Mouse (Mus musculus): Measurements from ENCODE around the gene Rxfp2. TPM values are rescaled to one million over a fixed set of nuclear protein-coding genes. Genes with fewer than 3 reads are reported as not detected.

Gene Rxfp2
- polyA plus RNA-seq, 1 experiment from 2014 or later: 0.37 TPM

GRCm38 (mm10) chr5:150016861-150017260 is 1.6 kb upstream of the Rxfp2 start:
- 48% methylated on average over 10 of the region's 10 CpGs for WGBS (ENCODE audit: insufficient replicate concordance)
- ATAC-seq (replicated peaks; ENCODE audit: insufficient number of reproducible peaks, low FRiP score, low TSS enrichment): no peak

GRCm38 (mm10) chr5:150017672-150018071 is 803 bp upstream of the Rxfp2 start:
- ATAC-seq (replicated peaks; ENCODE audit: insufficient number of reproducible peaks, low FRiP score, low TSS enrichment): no peak
- Histone ChIP-seq H3K4me3 (ENCODE audit: low read depth, low read length) (no peak overlapping the region), H3K27me3 (ENCODE audit: control insufficient read depth, insufficient read depth, low read length) (no peaks in the 10 kb centered on the region), H3K27ac (ENCODE audit: low read depth, low read length) (no peak overlapping the region), H3K36me3 (ENCODE audit: control insufficient read depth, insufficient read depth, low read length) (no peaks in the 10 kb centered on the region), H3K9ac (ENCODE audit: low read depth, low read length) (no peak overlapping the region), H3K9me3 (replicated peaks; ENCODE audit: control insufficient read depth, low read length) (no peaks in the 10 kb centered on the region), H3K4me1 (ENCODE audit: control insufficient read depth, insufficient read depth, low read length) (no peaks in the 10 kb centered on the region), H3K4me2 (no peak overlapping the region)
- WGBS (ENCODE audit: insufficient replicate concordance): 49% methylated on average over 9 of the region's 9 CpGs

More at GRCm38 (mm10) chr5:150016861-150017260, 1.6 kb upstream of the Rxfp2 start:
- H3K36me3 ChIP-seq (ENCODE audit: control insufficient read depth, insufficient read depth, low read length): no peaks in the 10 kb centered on the region
- no peaks in the 10 kb centered on the region for H3K27me3 ChIP-seq (ENCODE audit: control insufficient read depth, insufficient read depth, low read length)
- no peak overlapping the region for H3K4me3 ChIP-seq (ENCODE audit: low read depth, low read length)
- H3K9ac ChIP-seq (ENCODE audit: low read depth, low read length): no peak overlapping the region
- no peaks in the 10 kb centered on the region for H3K9me3 ChIP-seq (replicated peaks; ENCODE audit: control insufficient read depth, low read length)
- no peak overlapping the region for H3K4me2 ChIP-seq
- no peak overlapping the region for H3K27ac ChIP-seq (ENCODE audit: low read depth, low read length)
- H3K4me1 ChIP-seq (ENCODE audit: control insufficient read depth, insufficient read depth, low read length): no peaks in the 10 kb centered on the region

- Histone ChIP-seq H3K27me3 (ENCODE audit: control insufficient read depth, insufficient read depth, low read length) (no peaks in the 10 kb centered on the region), H3K4me1 (ENCODE audit: control insufficient read depth, insufficient read depth, low read length) (no peaks in the 10 kb centered on the region), H3K9ac (ENCODE audit: low read depth, low read length) (no peak overlapping the region), H3K9me3 (replicated peaks; ENCODE audit: control insufficient read depth, low read length) (no peaks in the 10 kb centered on the region), H3K36me3 (ENCODE audit: control insufficient read depth, insufficient read depth, low read length) (no peaks in the 10 kb centered on the region), H3K27ac (ENCODE audit: low read depth, low read length) (no peak overlapping the region), H3K4me2 (no peak overlapping the region), H3K4me3 (ENCODE audit: low read depth, low read length) (no peak overlapping the region)
- ATAC-seq (replicated peaks; ENCODE audit: insufficient number of reproducible peaks, low FRiP score, low TSS enrichment): no peak
- 9% methylated on average over 6 of the region's 6 CpGs for WGBS (ENCODE audit: insufficient replicate concordance)
Observed at GRCm38 (mm10) chr5:150020851-150021250, 2.4 kb downstream of the Rxfp2 start.

- WGBS (ENCODE audit: insufficient replicate concordance): 68% methylated on average over 4 of the region's 4 CpGs
- no peak for ATAC-seq (replicated peaks; ENCODE audit: insufficient number of reproducible peaks, low FRiP score, low TSS enrichment)
- H3K4me3 ChIP-seq (ENCODE audit: low read depth, low read length): no peak overlapping the region
- no peak overlapping the region for H3K4me2 ChIP-seq
- H3K27ac ChIP-seq (ENCODE audit: low read depth, low read length): no peak overlapping the region
- no peak overlapping the region for H3K9ac ChIP-seq (ENCODE audit: low read depth, low read length)
- no peaks in the 10 kb centered on the region for H3K36me3 ChIP-seq (ENCODE audit: control insufficient read depth, insufficient read depth, low read length)
- no peaks in the 10 kb centered on the region for H3K4me1 ChIP-seq (ENCODE audit: control insufficient read depth, insufficient read depth, low read length)
- no peaks in the 10 kb centered on the region for H3K27me3 ChIP-seq (ENCODE audit: control insufficient read depth, insufficient read depth, low read length)
- no peaks in the 10 kb centered on the region for H3K9me3 ChIP-seq (replicated peaks; ENCODE audit: control insufficient read depth, low read length)
Observed at GRCm38 (mm10) chr5:150021805-150022204, 3.3 kb downstream of the Rxfp2 start.

GRCm38 (mm10) chr5:150022556-150022955 is 4.1 kb downstream of the Rxfp2 start:
- Histone ChIP-seq H3K9ac (ENCODE audit: low read depth, low read length) (no peak overlapping the region), H3K27ac (ENCODE audit: low read depth, low read length) (no peak overlapping the region), H3K4me1 (ENCODE audit: control insufficient read depth, insufficient read depth, low read length) (no peaks in the 10 kb centered on the region), H3K36me3 (ENCODE audit: control insufficient read depth, insufficient read depth, low read length) (no peaks in the 10 kb centered on the region), H3K9me3 (replicated peaks; ENCODE audit: control insufficient read depth, low read length) (no peaks in the 10 kb centered on the region), H3K4me3 (ENCODE audit: low read depth, low read length) (no peak overlapping the region), H3K27me3 (ENCODE audit: control insufficient read depth, insufficient read depth, low read length) (no peaks in the 10 kb centered on the region), H3K4me2 (no peak overlapping the region)
- ATAC-seq (replicated peaks; ENCODE audit: insufficient number of reproducible peaks, low FRiP score, low TSS enrichment): no peak
- 71% methylated on average over 18 of the region's 18 CpGs for WGBS (ENCODE audit: insufficient replicate concordance)

GRCm38 (mm10) chr5:150023476-150023875 is 5.0 kb downstream of the Rxfp2 start:
- Histone ChIP-seq H3K4me1 (ENCODE audit: control insufficient read depth, insufficient read depth, low read length) (no peaks in the 10 kb centered on the region), H3K9ac (ENCODE audit: low read depth, low read length) (no peak overlapping the region), H3K4me3 (ENCODE audit: low read depth, low read length) (no peak overlapping the region), H3K36me3 (ENCODE audit: control insufficient read depth, insufficient read depth, low read length) (no peaks in the 10 kb centered on the region), H3K9me3 (replicated peaks; ENCODE audit: control insufficient read depth, low read length) (no peaks in the 10 kb centered on the region), H3K27me3 (ENCODE audit: control insufficient read depth, insufficient read depth, low read length) (no peaks in the 10 kb centered on the region), H3K27ac (ENCODE audit: low read depth, low read length) (no peak overlapping the region), H3K4me2 (no peak overlapping the region)
- WGBS (ENCODE audit: insufficient replicate concordance): 79% methylated on average over 6 of the region's 6 CpGs
- no peak for ATAC-seq (replicated peaks; ENCODE audit: insufficient number of reproducible peaks, low FRiP score, low TSS enrichment)

- Histone ChIP-seq H3K4me2 (no peak overlapping the region), H3K9me3 (replicated peaks; ENCODE audit: control insufficient read depth, low read length) (no peaks in the 10 kb centered on the region), H3K36me3 (ENCODE audit: control insufficient read depth, insufficient read depth, low read length) (no peaks in the 10 kb centered on the region), H3K27me3 (ENCODE audit: control insufficient read depth, insufficient read depth, low read length) (no peaks in the 10 kb centered on the region), H3K9ac (ENCODE audit: low read depth, low read length) (no peak overlapping the region), H3K4me1 (ENCODE audit: control insufficient read depth, insufficient read depth, low read length) (no peaks in the 10 kb centered on the region), H3K4me3 (ENCODE audit: low read depth, low read length) (no peak overlapping the region), H3K27ac (ENCODE audit: low read depth, low read length) (no peak overlapping the region)
- no peak for ATAC-seq (replicated peaks; ENCODE audit: insufficient number of reproducible peaks, low FRiP score, low TSS enrichment)
- 64% methylated on average over 2 of the region's 2 CpGs for WGBS (ENCODE audit: insufficient replicate concordance)
Observed at GRCm38 (mm10) chr5:150024188-150024587, 5.7 kb downstream of the Rxfp2 start.

GRCm38 (mm10) chr5:150024901-150025300 is 6.4 kb downstream of the Rxfp2 start:
- no peak overlapping the region for H3K4me3 ChIP-seq (ENCODE audit: low read depth, low read length)
- WGBS (ENCODE audit: insufficient replicate concordance): 91% methylated on average over 14 of the region's 14 CpGs
- H3K9me3 ChIP-seq (replicated peaks; ENCODE audit: control insufficient read depth, low read length): no peaks in the 10 kb centered on the region
- H3K36me3 ChIP-seq (ENCODE audit: control insufficient read depth, insufficient read depth, low read length): no peaks in the 10 kb centered on the region
- no peaks in the 10 kb centered on the region for H3K27me3 ChIP-seq (ENCODE audit: control insufficient read depth, insufficient read depth, low read length)
- H3K4me1 ChIP-seq (ENCODE audit: control insufficient read depth, insufficient read depth, low read length): no peaks in the 10 kb centered on the region
- no peak overlapping the region for H3K4me2 ChIP-seq
- no peak overlapping the region for H3K27ac ChIP-seq (ENCODE audit: low read depth, low read length)
- H3K9ac ChIP-seq (ENCODE audit: low read depth, low read length): no peak overlapping the region
- no peak for ATAC-seq (replicated peaks; ENCODE audit: insufficient number of reproducible peaks, low FRiP score, low TSS enrichment)

GRCm38 (mm10) chr5:150025326-150025725 is 6.9 kb downstream of the Rxfp2 start:
- H3K9me3 ChIP-seq (replicated peaks; ENCODE audit: control insufficient read depth, low read length): no peaks in the 10 kb centered on the region
- no peak overlapping the region for H3K4me3 ChIP-seq (ENCODE audit: low read depth, low read length)
- no peak overlapping the region for H3K9ac ChIP-seq (ENCODE audit: low read depth, low read length)
- no peaks in the 10 kb centered on the region for H3K27me3 ChIP-seq (ENCODE audit: control insufficient read depth, insufficient read depth, low read length)
- WGBS (ENCODE audit: insufficient replicate concordance): 87% methylated on average over 15 of the region's 15 CpGs
- no peak overlapping the region for H3K27ac ChIP-seq (ENCODE audit: low read depth, low read length)
- H3K4me2 ChIP-seq: no peak overlapping the region
- ATAC-seq (replicated peaks; ENCODE audit: insufficient number of reproducible peaks, low FRiP score, low TSS enrichment): no peak
- no peaks in the 10 kb centered on the region for H3K36me3 ChIP-seq (ENCODE audit: control insufficient read depth, insufficient read depth, low read length)
- no peaks in the 10 kb centered on the region for H3K4me1 ChIP-seq (ENCODE audit: control insufficient read depth, insufficient read depth, low read length)

All from heart, embryonic 11.5 days (tissue).